Mouse (Mus musculus): ENCODE data around the gene Fuz. TPM values are rescaled to one million over a fixed set of nuclear protein-coding genes. Genes with fewer than 3 reads are reported as not detected.

Gene Fuz
- polyA plus RNA-seq, 2 experiments, result 21.7 to 48.7 TPM

DNA sequence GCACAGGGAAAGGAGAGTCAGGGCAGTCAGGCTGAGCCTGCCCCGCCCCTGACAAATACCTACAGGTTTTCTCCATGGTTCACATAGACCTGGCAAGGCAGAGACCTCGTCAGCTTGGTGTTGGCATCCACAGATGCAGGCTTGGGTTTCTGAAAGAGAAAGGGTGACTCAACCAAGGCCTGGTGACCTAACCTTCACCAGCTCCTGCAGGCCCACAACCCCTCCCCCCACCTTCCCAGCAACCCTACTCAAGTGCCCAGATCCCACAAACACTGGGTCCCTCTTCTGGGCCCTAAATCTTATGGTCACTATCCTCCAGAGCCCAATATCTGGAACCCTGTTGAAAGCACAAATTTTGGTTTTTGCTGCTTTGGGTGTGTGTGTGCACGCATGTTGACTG, 12.8 kb upstream of the Fuz start:
- Histone ChIP-seq H3K9ac (ENCODE audit: low read depth, low read length, severe bottlenecking) (no peak overlapping the region), H3K4me2 (replicated peaks; ENCODE audit: low read depth, low read length, severe bottlenecking) (no peak overlapping the region), H3K27me3 (ENCODE audit: control insufficient read depth, insufficient read depth, low read length) (no peaks in the 10 kb centered on the region), H3K4me1 (ENCODE audit: control insufficient read depth, insufficient read depth, low read length) (no peaks in the 10 kb centered on the region), H3K9me3 (ENCODE audit: control insufficient read depth, low read length) (no peaks in the 10 kb centered on the region), H3K4me3 (replicated peaks; ENCODE audit: low read length) (no peak overlapping the region), H3K36me3 (ENCODE audit: control insufficient read depth, insufficient read depth, low read length) (peaks cover 93% of the 10 kb centered on the region), H3K27ac (replicated peaks; ENCODE audit: low read depth, low read length) (no peak overlapping the region)
- DNase-seq (ENCODE audit: low spot score) (no peak), ATAC-seq (ENCODE audit: low FRiP score, low read depth) (no peak)
- no peak for TF ChIP-seq POLR2A (IDR thresholded peaks at IDR 0.05; ENCODE audit: borderline replicate concordance, extremely low read depth, insufficient read depth, insufficient read length)
- 95% methylated on average over 3 of the region's 3 CpGs for WGBS

- Histone ChIP-seq H3K9me3 (ENCODE audit: control insufficient read depth, low read length) (no peaks in the 10 kb centered on the region), H3K9ac (ENCODE audit: low read depth, low read length, severe bottlenecking) (no peak overlapping the region), H3K4me3 (replicated peaks; ENCODE audit: low read length) (no peak overlapping the region), H3K4me1 (ENCODE audit: control insufficient read depth, insufficient read depth, low read length) (no peaks in the 10 kb centered on the region), H3K27ac (replicated peaks; ENCODE audit: low read depth, low read length) (no peak overlapping the region), H3K27me3 (ENCODE audit: control insufficient read depth, insufficient read depth, low read length) (no peaks in the 10 kb centered on the region), H3K4me2 (replicated peaks; ENCODE audit: low read depth, low read length, severe bottlenecking) (no peak overlapping the region), H3K36me3 (ENCODE audit: control insufficient read depth, insufficient read depth, low read length) (peaks cover 89% of the 10 kb centered on the region)
- TF ChIP-seq POLR2A (IDR thresholded peaks at IDR 0.05; ENCODE audit: borderline replicate concordance, extremely low read depth, insufficient read depth, insufficient read length), result no peak
- ATAC-seq (ENCODE audit: low FRiP score, low read depth) (no peak), DNase-seq (ENCODE audit: low spot score) (no peak)
- 96% methylated on average over 5 of the region's 5 CpGs for WGBS
Measured at GRCm38 (mm10) chr7:44884637-44885036, 11.2 kb upstream of the Fuz start.

GRCm38 (mm10) chr7:44886964-44887363, 8.9 kb upstream of the Fuz start:
- no peaks in the 10 kb centered on the region for H3K27me3 ChIP-seq (ENCODE audit: control insufficient read depth, insufficient read depth, low read length)
- no peak overlapping the region for H3K4me3 ChIP-seq (replicated peaks; ENCODE audit: low read length)
- no peak for TF ChIP-seq POLR2A (IDR thresholded peaks at IDR 0.05; ENCODE audit: borderline replicate concordance, extremely low read depth, insufficient read depth, insufficient read length)
- ATAC-seq (ENCODE audit: low FRiP score, low read depth) (no peak), DNase-seq (ENCODE audit: low spot score) (no peak)
- H3K4me1 ChIP-seq (ENCODE audit: control insufficient read depth, insufficient read depth, low read length), result peaks cover 9% of the 10 kb centered on the region; the same call in 1 of the 2 replicates
- no peak overlapping the region for H3K9ac ChIP-seq (ENCODE audit: low read depth, low read length, severe bottlenecking)
- H3K4me2 ChIP-seq (replicated peaks; ENCODE audit: low read depth, low read length, severe bottlenecking), result no peak overlapping the region
- H3K27ac ChIP-seq (replicated peaks; ENCODE audit: low read depth, low read length), result no peak overlapping the region
- no peaks in the 10 kb centered on the region for H3K9me3 ChIP-seq (ENCODE audit: control insufficient read depth, low read length)
- 85% methylated on average over 7 of the region's 7 CpGs for WGBS
- H3K36me3 ChIP-seq (ENCODE audit: control insufficient read depth, insufficient read depth, low read length), result peaks cover 76% of the 10 kb centered on the region

- 88% methylated on average over 13 of the region's 13 CpGs for WGBS
- Histone ChIP-seq H3K9ac (ENCODE audit: low read depth, low read length, severe bottlenecking) (no peak overlapping the region), H3K4me3 (replicated peaks; ENCODE audit: low read length) (no peak overlapping the region), H3K4me2 (replicated peaks; ENCODE audit: low read depth, low read length, severe bottlenecking) (no peak overlapping the region), H3K36me3 (ENCODE audit: control insufficient read depth, insufficient read depth, low read length) (peaks cover 60% of the 10 kb centered on the region), H3K27me3 (ENCODE audit: control insufficient read depth, insufficient read depth, low read length) (no peaks in the 10 kb centered on the region), H3K4me1 (ENCODE audit: control insufficient read depth, insufficient read depth, low read length) (peaks cover 13% of the 10 kb centered on the region), H3K9me3 (ENCODE audit: control insufficient read depth, low read length) (no peaks in the 10 kb centered on the region), H3K27ac (replicated peaks; ENCODE audit: low read depth, low read length) (no peak overlapping the region)
- DNase-seq (ENCODE audit: low spot score) (no peak), ATAC-seq (ENCODE audit: low FRiP score, low read depth) (no peak)
- TF ChIP-seq POLR2A (IDR thresholded peaks at IDR 0.05; ENCODE audit: borderline replicate concordance, extremely low read depth, insufficient read depth, insufficient read length), result no peak
Measured at GRCm38 (mm10) chr7:44888256-44889105, 7.4 kb upstream of the Fuz start.

- TF ChIP-seq POLR2A (IDR thresholded peaks at IDR 0.05; ENCODE audit: borderline replicate concordance, extremely low read depth, insufficient read depth, insufficient read length), result no peak
- Histone ChIP-seq H3K4me1 (ENCODE audit: control insufficient read depth, insufficient read depth, low read length) (peaks cover 18% of the 10 kb centered on the region), H3K27ac (replicated peaks; ENCODE audit: low read depth, low read length) (no peak overlapping the region), H3K9me3 (ENCODE audit: control insufficient read depth, low read length) (no peaks in the 10 kb centered on the region), H3K27me3 (ENCODE audit: control insufficient read depth, insufficient read depth, low read length) (no peaks in the 10 kb centered on the region), H3K4me2 (replicated peaks; ENCODE audit: low read depth, low read length, severe bottlenecking) (no peak overlapping the region), H3K4me3 (replicated peaks; ENCODE audit: low read length) (no peak overlapping the region), H3K36me3 (ENCODE audit: control insufficient read depth, insufficient read depth, low read length) (peaks cover 46% of the 10 kb centered on the region), H3K9ac (ENCODE audit: low read depth, low read length, severe bottlenecking) (no peak overlapping the region)
- DNase-seq (ENCODE audit: low spot score) (no peak), ATAC-seq (ENCODE audit: low FRiP score, low read depth) (no peak)
- 94% methylated on average over 6 of the region's 7 CpGs for WGBS
Measured at GRCm38 (mm10) chr7:44890180-44890579, 5.7 kb upstream of the Fuz start.
